23 mouse cellular contexts compared by ENCODE assay signal in genomic region chr12:100780416-100780815, GRCm38 (mm10). TPM values are rescaled to one million over a fixed set of nuclear protein-coding genes. Genes with fewer than 3 reads are reported as not detected.
DNase-seq lines count a peak whose midpoint lies in the region; ATAC-seq and TF ChIP-seq lines count a peak whose summit lies in the region.
"Had no signal": no experiment of that assay in that cellular context is flagged by ENCODE, and none has a peak within 500 bp of the region (broad histone marks: within the 10 kb centered on the region; RNA-seq: fewer than 3 reads in every experiment).

No protein-coding gene starts in this region.

- peak; percentile 76 for DNase-seq in heart, adult 11 months
- peak; percentile 2 for DNase-seq in heart, postnatal 4 days
- DNase-seq in heart, postnatal 10 days = no peak
- peak; percentile 33 for DNase-seq in testis, postnatal 10 days (ENCODE audit: low spot score)
- DNase-seq in testis, postnatal 14 days (ENCODE audit: low spot score) = no peak
- DNase-seq in lung, adult 18-20 months = no peak
- DNase-seq: adrenal gland, adult 2 months; adrenal gland, adult 8-10 months; adrenal gland, postnatal 10 days; adrenal gland, postnatal 14 days; adrenal gland, postnatal 25 days; adrenal gland, postnatal 36 days; B cell, adult 2 months; cerebellum, adult 11 months; cerebellum, adult 11-12 months had no signal

- no peak for TF ChIP-seq POLR2A in myocyte (IDR thresholded peaks at IDR 0.05; ENCODE audit: insufficient read length, low read depth)

- ATAC-seq in heart, embryonic 12.5 days (ENCODE audit: insufficient number of reproducible peaks, low FRiP score) = no peak
- ATAC-seq: activated CD4-positive, CD25-positive, alpha-beta regulatory T cell, adult 4 months; CD4-positive, CD25-positive, alpha-beta regulatory T cell, adult 4 months; Patski had no signal

- no peak overlapping the region for H3ac ChIP-seq in myocyte (ENCODE audit: control insufficient read depth, insufficient read length)

- H3K4me2 ChIP-seq in heart, embryonic 12.5 days = no peak overlapping the region
- H3K4me2 ChIP-seq in myocyte (ENCODE audit: low read depth) = peak overlapping the region; percentile 68

- no peak overlapping the region for H3K4me3 ChIP-seq in heart, embryonic 12.5 days
- peak overlapping the region; percentile 31 for H3K4me3 ChIP-seq in myocyte

- H3K9ac ChIP-seq in heart, embryonic 12.5 days = no peak overlapping the region

- 89% methylated on average over 10 of the region's 10 CpGs for WGBS in heart, embryonic 12.5 days

- intact Hi-C loops in heart, postnatal 10 days (cut with DNase I) = no loop called here

- no peak overlapping the region for H3K27ac ChIP-seq in heart, embryonic 12.5 days (ENCODE audit: poor library complexity, severe bottlenecking)

- H3K9me3 ChIP-seq in heart, embryonic 12.5 days (replicated peaks) = no peaks in the 10 kb centered on the region
- H3K9me3 ChIP-seq: G1E had no signal

- no peaks in the 10 kb centered on the region for H3K79me2 ChIP-seq in myocyte (ENCODE audit: control insufficient read depth, insufficient read depth)

- H3K36me3 ChIP-seq in heart, embryonic 12.5 days = no peaks in the 10 kb centered on the region
- H3K36me3 ChIP-seq in myocyte (ENCODE audit: control insufficient read depth, insufficient read depth) = no peaks in the 10 kb centered on the region
- H3K36me3 ChIP-seq: G1E had no signal

- H3K4me1 ChIP-seq in heart, embryonic 12.5 days (replicated peaks) = peaks cover 19% of the 10 kb centered on the region

- H3K27me3 ChIP-seq in heart, embryonic 12.5 days (replicated peaks) = no peaks in the 10 kb centered on the region
- no peaks in the 10 kb centered on the region for H3K27me3 ChIP-seq in myocyte (ENCODE audit: control insufficient read depth, insufficient read depth, insufficient read length)
- H3K27me3 ChIP-seq: CH12.LX, Patski had no signal

TF ChIP-seq in myocyte, 11 proteins besides CTCF, POLR2A, EP300 and RAD21:
- TF ChIP-seq MAX (IDR thresholded peaks at IDR 0.05; ENCODE audit: low read depth) (no peak), SRF (IDR thresholded peaks at IDR 0.05; ENCODE audit: control insufficient read depth, insufficient read length, low read depth) (no peak), CEBPB (IDR thresholded peaks at IDR 0.05; ENCODE audit: insufficient read depth, poor library complexity, severe bottlenecking) (no peak), TCF3 (IDR thresholded peaks at IDR 0.05; ENCODE audit: insufficient read length, low read depth) (no peak), MYOD1 (IDR thresholded peaks at IDR 0.05; ENCODE audit: control insufficient read depth in 1 of 3, insufficient read length in 2 of 3, low read depth in 2 of 3) (no peak), POLR2AphosphoS2 (IDR thresholded peaks at IDR 0.05; ENCODE audit: insufficient read length, low read depth) (no peak), USF1 (IDR thresholded peaks at IDR 0.05; ENCODE audit: low read depth) (no peak), REST (IDR thresholded peaks at IDR 0.05; ENCODE audit: insufficient read depth, insufficient read length) (no peak), E2F4 (IDR thresholded peaks at IDR 0.05; ENCODE audit: insufficient read depth) (no peak), TCF12 (IDR thresholded peaks at IDR 0.05; ENCODE audit: insufficient read depth, poor library complexity, severe bottlenecking) (no peak), MYOG (IDR thresholded peaks at IDR 0.05; ENCODE audit: control insufficient read depth in 1 of 3, insufficient read depth in 1 of 3, insufficient read length in 2 of 3, low read depth in 2 of 3) (no peak)
TF ChIP-seq in myocyte: peak in this region for 0.

RNA-seq across cellular contexts. Expression of gene Dglucy, which starts 1.6 kb away (rescaled TPM):
- 2.8 and 3.4 TPM in 2 replicates for polyA plus RNA-seq in heart, embryonic 12.5 days (2016; fragmentation: Nextera tagmentation; extraction: Ambion mirVana)
- 10 to 100 TPM; 14.2 to 17.0 TPM for total RNA-seq in heart, postnatal 4 days (2021)
- 10 to 100 TPM; 23.5 to 25.8 TPM for total RNA-seq in heart, postnatal 10 days (2021)
- 24.4 TPM for polyA plus RNA-seq in myocyte (2012; fragmentation: generic; extraction: Trizol)
- total RNA-seq: MEL had no signal

RNA-seq across cellular contexts. Expression of gene Rps6ka5, which starts 53.6 kb away (rescaled TPM):
- polyA plus RNA-seq in heart, embryonic 12.5 days (2016; fragmentation: Nextera tagmentation; extraction: Ambion mirVana) = 5.4 and 6.0 TPM in 2 replicates
- total RNA-seq in heart, postnatal 4 days (2021) = 10 to 100 TPM; 11.1 to 11.6 TPM
- 10 to 100 TPM; 13.0 to 13.7 TPM for total RNA-seq in heart, postnatal 10 days (2021)
- 1.9 TPM for polyA plus RNA-seq in myocyte (2012; fragmentation: generic; extraction: Trizol)

Comparison
In these comparisons a context has a peak if more than half of its experiments do, and no peak if none do; other contexts are left out.
1. DNase-seq: peak in heart, adult 11 months (single experiment), heart, postnatal 4 days (single experiment) and testis, postnatal 10 days (single experiment); none in heart, postnatal 10 days (0 of 2), testis, postnatal 14 days (single experiment) and lung, adult 18-20 months (0 of 2).